In the genomic region with DNA sequence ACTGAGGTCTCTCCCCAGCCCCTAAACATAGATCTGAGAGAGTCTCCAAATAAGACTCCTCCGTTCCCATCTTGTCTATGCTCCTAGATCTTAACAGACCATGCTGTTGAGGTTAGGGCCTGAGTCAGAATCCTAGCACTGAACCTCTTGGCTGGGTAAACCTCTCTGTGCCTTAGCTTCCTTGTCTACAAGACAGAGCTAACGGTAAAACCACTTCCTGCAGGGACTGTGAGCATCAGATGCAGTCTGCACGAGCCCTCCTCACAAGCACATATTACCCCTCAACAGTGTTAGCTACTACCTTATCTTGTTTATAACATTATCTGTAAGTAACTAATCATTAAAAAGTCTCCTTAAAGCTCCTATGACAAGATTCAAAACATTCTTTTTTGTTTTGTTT, we compare ENCODE assay signal across 22 mouse cellular contexts. TPM values are rescaled to one million over a fixed set of nuclear protein-coding genes. Genes with fewer than 3 reads are reported as not detected.
A peak's percentile ranks its signal among the peaks of the same experiment; 100 is the strongest.
DNase-seq lines count a peak whose midpoint lies in the region; ATAC-seq lines count a peak whose summit lies in the region.
"Had no signal": no experiment of that assay in that cellular context is flagged by ENCODE, and none has a peak within 500 bp of the region (broad histone marks: within the 10 kb centered on the region; RNA-seq: fewer than 3 reads in every experiment).

No protein-coding gene starts in this region.

- peaks cover 44% of the 10 kb centered on the region for H3K4me1 ChIP-seq in megakaryocyte, embryonic 14.5 days
- H3K4me1 ChIP-seq: heart, embryonic 12.5 days; neural tube, embryonic 15.5 days had no signal

- H3K9me3 ChIP-seq in megakaryocyte, embryonic 14.5 days, result no peaks in the 10 kb centered on the region
- H3K9me3 ChIP-seq: embryonic facial prominence, embryonic 10.5 days; heart, embryonic 12.5 days; kidney, embryonic 15.5 days; limb, embryonic 15.5 days; neural tube, embryonic 15.5 days had no signal

- H3K4me3 ChIP-seq in megakaryocyte, embryonic 14.5 days (replicated peaks), result peak overlapping the region; percentile 28
- H3K4me3 ChIP-seq: embryonic facial prominence, embryonic 10.5 days; erythroblast, embryonic 14.5 days; heart, embryonic 12.5 days; kidney, embryonic 15.5 days; layer of hippocampus, adult 2 months; limb, embryonic 15.5 days; neural tube, embryonic 15.5 days had no signal

- H3K36me3 ChIP-seq in megakaryocyte, embryonic 14.5 days (replicated peaks; ENCODE audit: low read length), result peaks cover 50% of the 10 kb centered on the region

- no peaks in the 10 kb centered on the region for H3K27me3 ChIP-seq in megakaryocyte, embryonic 14.5 days (replicated peaks)
- H3K27me3 ChIP-seq: heart, embryonic 12.5 days; kidney, embryonic 15.5 days; limb, embryonic 15.5 days; neural tube, embryonic 15.5 days had no signal

- DNase-seq in T-cell, adult 2 months (ENCODE audit: low spot score), result peak; percentile 54
- peak; percentile 77 for DNase-seq in thymus, postnatal 14 days
- no peak for DNase-seq in right cerebral cortex, postnatal 36 days (ENCODE audit: low spot score in 2 of 2)
- DNase-seq in layer of hippocampus, postnatal 10 days (ENCODE audit: low spot score in 2 of 2), result no peak
- no peak for DNase-seq in kidney, postnatal 14 days
- DNase-seq: adrenal gland, postnatal 36 days; cerebellum, postnatal 14 days; forebrain, postnatal 0 days; gastrocnemius, postnatal 10 days; heart, postnatal 36 days; lung, embryonic 14.5 days; retina, postnatal 1 day had no signal

- ATAC-seq in megakaryocyte, adult 5-6 weeks (ENCODE audit: poor library complexity, severe bottlenecking), result no peak; the same call in 1 of the 2 replicates
- ATAC-seq in megakaryocyte progenitor cell, adult 5-6 weeks (replicated peaks; ENCODE audit: poor library complexity), result peak; percentile 73
- ATAC-seq: forebrain, postnatal 0 days had no signal

RNA-seq across cellular contexts. Expression of gene Bicral, which starts 29.3 kb away (rescaled TPM):
- 0.62 and 1.8 TPM in 2 replicates for polyA plus RNA-seq in megakaryocyte, embryonic 14.5 days (2012; ENCODE audit: insufficient read depth, low replicate concordance)
- 25.2 and 32.4 TPM in 2 replicates for total RNA-seq in megakaryocyte, adult 5-6 weeks (2015)
- total RNA-seq in megakaryocyte, adult 5-6 weeks (2017), result 20.3 and 21.1 TPM in 2 replicates
- total RNA-seq in megakaryocyte progenitor cell, adult 5-6 weeks (2015), result 20.9 and 26.1 TPM in 2 replicates
- 16.2 and 20.3 TPM in 2 replicates for total RNA-seq in megakaryocyte progenitor cell, adult 5-6 weeks (2017)
- total RNA-seq in layer of hippocampus, postnatal 10 days (2021), result 10 to 100 TPM; 29.7 to 32.8 TPM

RNA-seq across cellular contexts. Expression of gene Rpl7l1, which starts 46.5 kb away (rescaled TPM):
- 1.1 and 4.7 TPM in 2 replicates for polyA plus RNA-seq in megakaryocyte, embryonic 14.5 days (2012; ENCODE audit: insufficient read depth, low replicate concordance)
- 57.4 and 63.0 TPM in 2 replicates for total RNA-seq in megakaryocyte, adult 5-6 weeks (2015)
- total RNA-seq in megakaryocyte, adult 5-6 weeks (2017), result 78.5 and 81.4 TPM in 2 replicates
- 113 and 123 TPM in 2 replicates for total RNA-seq in megakaryocyte progenitor cell, adult 5-6 weeks (2015)
- 142 and 179 TPM in 2 replicates for total RNA-seq in megakaryocyte progenitor cell, adult 5-6 weeks (2017)
- total RNA-seq in layer of hippocampus, postnatal 10 days (2021), result 10 to 100 TPM; 54.3 to 57.4 TPM

RNA-seq across cellular contexts. Expression of gene 2310039H08Rik, which starts 56.5 kb away (rescaled TPM):
- 143 and 286 TPM in 2 replicates for polyA plus RNA-seq in megakaryocyte, embryonic 14.5 days (2012; ENCODE audit: insufficient read depth, low replicate concordance)
- total RNA-seq in megakaryocyte, adult 5-6 weeks (2015), result 8.1 and 8.8 TPM in 2 replicates
- 5.5 and 10.7 TPM in 2 replicates for total RNA-seq in megakaryocyte, adult 5-6 weeks (2017)
- 27.3 and 28.5 TPM in 2 replicates for total RNA-seq in megakaryocyte progenitor cell, adult 5-6 weeks (2015)
- 10.0 and 16.5 TPM in 2 replicates for total RNA-seq in megakaryocyte progenitor cell, adult 5-6 weeks (2017)
- 10 to 100 TPM; 15.0 to 17.1 TPM for total RNA-seq in layer of hippocampus, postnatal 10 days (2021)

Comparison
In these comparisons a context has a peak if more than half of its experiments do, and no peak if none do; other contexts are left out.
1. DNase-seq: peak in T-cell, adult 2 months (single experiment) and thymus, postnatal 14 days (single experiment); none in right cerebral cortex, postnatal 36 days (0 of 2), layer of hippocampus, postnatal 10 days (0 of 2) and kidney, postnatal 14 days (single experiment).